Mouse (Mus musculus) heart, postnatal 0 days (tissue): Measurements from ENCODE around the gene Hunk. TPM values are rescaled to one million over a fixed set of nuclear protein-coding genes. Genes with fewer than 3 reads are reported as not detected.

ENCODE experiments used
- ATAC-seq: fragments of 200-750 bp; cut with Nextera tagmentation; 2 replicates; pipeline ENCODE4 v1.8.0; 2017; ENCODE audit warnings: low read depth, moderate number of reproducible peaks, moderate library complexity; ENCODE audit not compliant: insufficient read depth
- DNase-seq: peaks from one replicate; pipeline ENCODE4 v3.0.0-alpha.2; 2016; ENCODE audit warnings: low spot score
- H3K27ac ChIP-seq: fragments of 300-500 bp; sonication (generic); 2 replicates; pipeline ENCODE4 v1.5.1; 2014; ENCODE audit warnings: low read depth, mild to moderate bottlenecking
- H3K27me3 ChIP-seq: fragments of 300-500 bp; sonication (generic); 2 replicates; pipeline ENCODE4 v1.6.1; 2014; ENCODE audit warnings: low read length, mixed read lengths; ENCODE audit not compliant: control insufficient read depth, insufficient read depth
- H3K36me3 ChIP-seq: fragments of 300-500 bp; sonication (generic); replicated peaks from 2 replicates; pipeline ENCODE4 v1.6.1; 2014; ENCODE audit warnings: low read length, mixed read lengths; ENCODE audit not compliant: control insufficient read depth, insufficient read depth
- H3K4me1 ChIP-seq: fragments of 300-500 bp; sonication (generic); 2 replicates; pipeline ENCODE4 v1.6.1; 2014; ENCODE audit warnings: antibody characterized with exemption; ENCODE audit not compliant: control insufficient read depth, insufficient read depth
- H3K4me2 ChIP-seq: fragments of 300-500 bp; sonication (generic); 2 replicates; pipeline ENCODE4 v1.6.1; 2014; ENCODE audit warnings: low read depth, mild to moderate bottlenecking, low read length, moderate library complexity
- H3K4me3 ChIP-seq: fragments of 300-500 bp; sonication (generic); 2 replicates; pipeline ENCODE4 v1.5.1; 2014; ENCODE audit warnings: low read depth, low read length
- H3K9ac ChIP-seq: fragments of 300-500 bp; sonication (generic); replicated peaks from 2 replicates; pipeline ENCODE4 v1.6.1; 2014; ENCODE audit warnings: low read depth, low read length, mixed read lengths
- H3K9me3 ChIP-seq: fragments of 300-500 bp; sonication (generic); replicated peaks from 2 replicates; pipeline ENCODE4 v1.6.1; 2016; ENCODE audit warnings: low read length; ENCODE audit not compliant: control insufficient read depth
- CTCF ChIP-seq: IDR thresholded peaks from 2 replicates; pipeline ENCODE4 v1.5.1; 2016; ENCODE audit warnings: antibody characterized with exemption, control low read depth, low read depth
- EP300 ChIP-seq: IDR thresholded peaks from 2 replicates; pipeline ENCODE4 v1.6.1; 2016; ENCODE audit warnings: antibody characterized with exemption, low read depth
- WGBS: fragments of 180-500 bp; shearing (Covaris S2); extraction: QIAGEN DNeasy Blood & Tissue Kit; methylation state at CpG from one replicate; pipeline ENCODE4 v1.1.7; 2014; 5-methylcytosine and 5-hydroxymethylcytosine counted together
- polyA plus RNA-seq: library from polyadenylated mRNA; unstranded; fragments of >200 nt; fragmentation: Nextera tagmentation; extraction: Ambion mirVana; gene quantifications from 2 replicates; pipeline ENCODE4 v1.2.1, GENCODE M21; 2015
- total RNA-seq: library from RNA; depleted of rRNA; stranded (reverse); fragments of >200 nt; gene quantifications from 2 replicates; pipeline ENCODE4 v1.2.3, GENCODE M21; 2014; ENCODE audit warnings: low replicate concordance

The Hunk gene
- total and polyA plus RNA-seq, 2 experiments from 2014 or later, result 1.6 to 3.3 TPM

GRCm38 (mm10) chr16:90458899-90459610 is 73.2 kb downstream of the Hunk start:
- peaks cover 11% of the 10 kb centered on the region; the same call in 1 of the 2 replicates for H3K36me3 ChIP-seq
- H3K27ac ChIP-seq, result 0 out of 2 replicates have a peak overlapping the region, but pooled peaks have one; percentile 12
- 35% methylated on average over 11 of the region's 11 CpGs for WGBS
- ATAC-seq, result 0 out of 2 replicates have a peak, but pooled peaks have one; percentile 15
- H3K4me1 ChIP-seq, result peaks cover 40% of the 10 kb centered on the region
- no peaks in the 10 kb centered on the region for H3K27me3 ChIP-seq
- no peak overlapping the region for H3K4me2 ChIP-seq
- DNase-seq, result peak; percentile 62
- H3K9ac ChIP-seq, result no peak overlapping the region
- no peaks in the 10 kb centered on the region for H3K9me3 ChIP-seq
- H3K4me3 ChIP-seq, result no peak overlapping the region
- TF ChIP-seq CTCF (no peak), EP300 (no peak)

GRCm38 (mm10) chr16:90461304-90461905 is 75.6 kb downstream of the Hunk start:
- H3K27ac ChIP-seq, result peak overlapping the region; percentile 33
- H3K27me3 ChIP-seq, result no peaks in the 10 kb centered on the region
- no peaks in the 10 kb centered on the region for H3K9me3 ChIP-seq
- peaks cover 4% of the 10 kb centered on the region; the same call in 1 of the 2 replicates for H3K36me3 ChIP-seq
- DNase-seq (peak; percentile 82), ATAC-seq (peak; percentile 53)
- 12% methylated on average over 11 of the region's 11 CpGs for WGBS
- H3K4me2 ChIP-seq, result peak overlapping the region; percentile 28; the same call in 1 of the 2 replicates
- H3K4me3 ChIP-seq, result no peak overlapping the region
- H3K4me1 ChIP-seq, result peaks cover 40% of the 10 kb centered on the region
- H3K9ac ChIP-seq, result no peak overlapping the region
- TF ChIP-seq EP300 (no peak), CTCF (no peak)

- Histone ChIP-seq H3K4me1 (peaks cover 40% of the 10 kb centered on the region), H3K27me3 (no peaks in the 10 kb centered on the region), H3K4me2 (no peak overlapping the region), H3K9me3 (no peaks in the 10 kb centered on the region), H3K4me3 (no peak overlapping the region), H3K27ac (peak overlapping the region; percentile 25; the same call in 1 of the 2 replicates), H3K9ac (no peak overlapping the region), H3K36me3 (peaks cover 6% of the 10 kb centered on the region; the same call in 1 of the 2 replicates)
- ATAC-seq, result no peak
- TF ChIP-seq EP300 (no peak), CTCF (peak; percentile 1; the same call in 1 of the 2 replicates)
- WGBS, result 41% methylated on average over 11 of the region's 11 CpGs
- DNase-seq, result no peak
These were observed 77.0 kb downstream of the Hunk start for GRCm38 (mm10) chr16:90462728-90463275.

- H3K9ac ChIP-seq, result no peak overlapping the region
- H3K4me1 ChIP-seq, result peaks cover 27% of the 10 kb centered on the region
- peak overlapping the region; percentile 20; the same call in 1 of the 2 replicates for H3K27ac ChIP-seq
- no peak overlapping the region for H3K4me2 ChIP-seq
- 63% methylated on average over 5 of the region's 5 CpGs for WGBS
- H3K4me3 ChIP-seq, result no peak overlapping the region
- peaks cover 13% of the 10 kb centered on the region; the same call in 1 of the 2 replicates for H3K36me3 ChIP-seq
- TF ChIP-seq CTCF (no peak), EP300 (no peak)
- H3K9me3 ChIP-seq, result no peaks in the 10 kb centered on the region
- no peak for DNase-seq
- H3K27me3 ChIP-seq, result no peaks in the 10 kb centered on the region
- ATAC-seq, result peak; percentile 49; the same call in 1 of the 2 replicates
These were observed 79.3 kb downstream of the Hunk start for GRCm38 (mm10) chr16:90465154-90465553.

- H3K9ac ChIP-seq, result no peak overlapping the region
- ATAC-seq, result no peak
These were observed 82.5 kb downstream of the Hunk start for GRCm38 (mm10) chr16:90468286-90468685.

More at GRCm38 (mm10) chr16:90468286-90468685, 82.5 kb downstream of the Hunk start:
- TF ChIP-seq EP300 (no peak), CTCF (no peak)
- 81% methylated on average over 5 of the region's 5 CpGs for WGBS
- no peaks in the 10 kb centered on the region for H3K27me3 ChIP-seq
- peaks cover 3% of the 10 kb centered on the region for H3K4me1 ChIP-seq
- H3K4me3 ChIP-seq, result no peak overlapping the region
- DNase-seq, result no peak
- H3K27ac ChIP-seq, result no peak overlapping the region
- H3K4me2 ChIP-seq, result no peak overlapping the region
- peaks cover 19% of the 10 kb centered on the region; the same call in 1 of the 2 replicates for H3K36me3 ChIP-seq
- no peaks in the 10 kb centered on the region for H3K9me3 ChIP-seq
